ENCODE assay signal across 29 mouse cellular contexts in genomic region chr8:60974837-60975236, GRCm38 (mm10). TPM values are rescaled to one million over a fixed set of nuclear protein-coding genes. Genes with fewer than 3 reads are reported as not detected.
A peak's percentile ranks its signal among the peaks of the same experiment; 100 is the strongest.
DNase-seq lines count a peak whose midpoint lies in the region; ATAC-seq and TF ChIP-seq lines count a peak whose summit lies in the region.
"Had no signal": no experiment of that assay in that cellular context is flagged by ENCODE, and none has a peak within 500 bp of the region (broad histone marks: within the 10 kb centered on the region; RNA-seq: fewer than 3 reads in every experiment).

No protein-coding gene starts in this region.

- peak overlapping the region; percentile 67 for H3K4me2 ChIP-seq in liver, embryonic 12.5 days
- peak overlapping the region; percentile 62 for H3K4me2 ChIP-seq in liver, postnatal 0 days (ENCODE audit: low read depth, low read length)
- H3K4me2 ChIP-seq in forebrain, embryonic 13.5 days = no peak overlapping the region
- H3K4me2 ChIP-seq: embryonic facial prominence, embryonic 12.5 days; lung, embryonic 15.5 days had no signal

- H3K4me1 ChIP-seq in MEL (ENCODE audit: control insufficient read depth in 1 of 2, insufficient read depth in 2 of 2, low read length in 2 of 2) = peaks cover 33 to 53% of the 10 kb centered on the region in 2 experiments
- peaks cover 83% of the 10 kb centered on the region for H3K4me1 ChIP-seq in liver, embryonic 12.5 days
- H3K4me1 ChIP-seq in liver, postnatal 0 days (ENCODE audit: insufficient read depth) = peaks cover 48% of the 10 kb centered on the region
- H3K4me1 ChIP-seq in forebrain, embryonic 13.5 days = peaks cover 13% of the 10 kb centered on the region
- H3K4me1 ChIP-seq in forebrain, embryonic 10.5 days = no peaks in the 10 kb centered on the region
- H3K4me1 ChIP-seq: embryonic facial prominence, embryonic 12.5 days; hindbrain, embryonic 10.5 days; lung, embryonic 15.5 days had no signal

- TF ChIP-seq RAD21 in MEL (IDR thresholded peaks at IDR 0.05; ENCODE audit: low read depth, low read length) = no peak

- WGBS in liver, embryonic 12.5 days (ENCODE audit: insufficient replicate concordance) = 26% methylated on average over 2 of the region's 2 CpGs
- WGBS in liver, postnatal 0 days (ENCODE audit: insufficient replicate concordance) = 53% methylated on average over 2 of the region's 2 CpGs
- WGBS in forebrain, embryonic 13.5 days = 88% methylated on average over 2 of the region's 2 CpGs
- 90% methylated on average over 2 of the region's 2 CpGs for WGBS in forebrain, embryonic 10.5 days

- H3K27ac ChIP-seq in MEL (ENCODE audit: control insufficient read depth, low read depth, low read length) = no peak overlapping the region; the same call in 1 of the 2 replicates
- H3K27ac ChIP-seq in liver, embryonic 12.5 days = peak overlapping the region; percentile 91
- peak overlapping the region; percentile 73 for H3K27ac ChIP-seq in liver, postnatal 0 days (ENCODE audit: low read depth)
- H3K27ac ChIP-seq in forebrain, embryonic 13.5 days = no peak overlapping the region
- H3K27ac ChIP-seq in forebrain, embryonic 10.5 days = no peak overlapping the region
- H3K27ac ChIP-seq: embryonic facial prominence, embryonic 12.5 days; hindbrain, embryonic 10.5 days; kidney, postnatal 0 days; lung, embryonic 15.5 days had no signal

- DNase-seq in MEL (ENCODE audit: low read depth, low spot score) = peak; percentile 67
- DNase-seq in c-Kit-positive CD71-positive TER-119-negative erythroid progenitor cells, embryonic 14.5 days (ENCODE audit: low read depth) = peak; percentile 66
- DNase-seq in liver, postnatal 0 days = no peak
- no peak for DNase-seq in forebrain, embryonic 10.5 days (ENCODE audit: extremely low spot score, low spot score)
- no peak for DNase-seq in lung, postnatal 25 days (ENCODE audit: low spot score)
- DNase-seq: adrenal gland, adult 8-10 months; B cell, adult 2 months; cerebellum, adult 11-12 months; cerebellum, adult 9-11 months; embryo, embryonic 11 days; gastrocnemius, postnatal 25 days; heart, adult 11 months; heart, postnatal 14 days; kidney, adult 18-20 months; kidney, postnatal 4 days; layer of hippocampus, postnatal 36 days; left cerebral cortex, postnatal 4 days; lung, postnatal 4 days; midbrain, embryonic 14.5 days; thymus, adult 18-20 months; thymus, postnatal 4 days had no signal

- peak; percentile 86 for ATAC-seq in liver, embryonic 12.5 days
- peak; percentile 61 for ATAC-seq in liver, postnatal 0 days
- no peak for ATAC-seq in forebrain, embryonic 13.5 days
- ATAC-seq: forebrain, embryonic 14.5 days; hindbrain, embryonic 16.5 days had no signal

- H3K27me3 ChIP-seq in MEL (ENCODE audit: control insufficient read depth in 1 of 2, insufficient read depth in 2 of 2, low read length in 2 of 2) = no peaks in the 10 kb centered on the region
- no peaks in the 10 kb centered on the region for H3K27me3 ChIP-seq in liver, embryonic 12.5 days (replicated peaks)
- H3K27me3 ChIP-seq in liver, postnatal 0 days (ENCODE audit: insufficient read depth, low read length) = no peaks in the 10 kb centered on the region
- H3K27me3 ChIP-seq in forebrain, embryonic 13.5 days = no peaks in the 10 kb centered on the region
- no peaks in the 10 kb centered on the region for H3K27me3 ChIP-seq in forebrain, embryonic 10.5 days (ENCODE audit: poor library complexity, severe bottlenecking)
- H3K27me3 ChIP-seq: embryonic facial prominence, embryonic 12.5 days; lung, embryonic 15.5 days had no signal

- H3K36me3 ChIP-seq in MEL (ENCODE audit: control insufficient read depth in 1 of 2, insufficient read depth in 2 of 2, low read length in 2 of 2) = peaks cover 0 to 75% of the 10 kb centered on the region in 2 experiments; a peak in 3 of 4 replicates
- no peaks in the 10 kb centered on the region for H3K36me3 ChIP-seq in liver, embryonic 12.5 days
- H3K36me3 ChIP-seq in liver, postnatal 0 days (replicated peaks; ENCODE audit: insufficient read depth, low read length) = no peaks in the 10 kb centered on the region
- H3K36me3 ChIP-seq in forebrain, embryonic 13.5 days (ENCODE audit: poor library complexity, severe bottlenecking) = no peaks in the 10 kb centered on the region
- no peaks in the 10 kb centered on the region for H3K36me3 ChIP-seq in forebrain, embryonic 10.5 days (replicated peaks)
- H3K36me3 ChIP-seq: embryonic facial prominence, embryonic 12.5 days; hindbrain, embryonic 10.5 days; lung, embryonic 15.5 days had no signal

- no peak overlapping the region for H3K4me3 ChIP-seq in MEL (ENCODE audit: control insufficient read depth in 1 of 2, insufficient read depth in 1 of 2, low read depth in 2 of 2, low read length in 2 of 2)
- peak overlapping the region; percentile 37 for H3K4me3 ChIP-seq in liver, embryonic 12.5 days
- H3K4me3 ChIP-seq in liver, postnatal 0 days (ENCODE audit: low read depth, low read length) = peak overlapping the region; percentile 21
- H3K4me3 ChIP-seq in forebrain, embryonic 13.5 days = no peak overlapping the region
- H3K4me3 ChIP-seq in forebrain, embryonic 10.5 days = no peak overlapping the region
- H3K4me3 ChIP-seq: embryonic facial prominence, embryonic 12.5 days; hindbrain, embryonic 10.5 days; lung, embryonic 15.5 days had no signal

- H3K9me3 ChIP-seq in MEL (replicated peaks; ENCODE audit: insufficient read depth, low read length) = no peaks in the 10 kb centered on the region
- H3K9me3 ChIP-seq in liver, embryonic 12.5 days (replicated peaks) = no peaks in the 10 kb centered on the region
- H3K9me3 ChIP-seq in liver, postnatal 0 days (ENCODE audit: low read length) = no peaks in the 10 kb centered on the region
- H3K9me3 ChIP-seq in forebrain, embryonic 13.5 days (replicated peaks) = no peaks in the 10 kb centered on the region
- H3K9me3 ChIP-seq in forebrain, embryonic 10.5 days = no peaks in the 10 kb centered on the region
- H3K9me3 ChIP-seq: embryonic facial prominence, embryonic 12.5 days; hindbrain, embryonic 10.5 days; lung, embryonic 15.5 days had no signal

- TF ChIP-seq POLR2A in MEL (IDR thresholded peaks at IDR 0.05; ENCODE audit: control insufficient read depth in 1 of 2, insufficient read depth in 1 of 2, low read depth in 1 of 2, low read length in 2 of 2, poor library complexity in 1 of 2) = no peak

- H3K79me2 ChIP-seq in MEL (ENCODE audit: control insufficient read depth, insufficient read depth, low read length, poor library complexity) = peaks cover 47% of the 10 kb centered on the region

- no peak overlapping the region for H3K9ac ChIP-seq in MEL (ENCODE audit: control insufficient read depth, low read depth, low read length, poor library complexity, severe bottlenecking)
- H3K9ac ChIP-seq in liver, embryonic 12.5 days = peak overlapping the region; percentile 59
- H3K9ac ChIP-seq in liver, postnatal 0 days (replicated peaks) = 0 out of 2 replicates have a peak overlapping the region, but pooled peaks have one; percentile 16
- H3K9ac ChIP-seq in forebrain, embryonic 13.5 days = no peak overlapping the region
- H3K9ac ChIP-seq: embryonic facial prominence, embryonic 12.5 days; lung, embryonic 15.5 days had no signal

- peak; percentile 72 to 75 for TF ChIP-seq EP300 in MEL (IDR thresholded peaks at IDR 0.05; ENCODE audit: low read depth in 1 of 2, low read length in 2 of 2)
- peak; percentile 89 for TF ChIP-seq EP300 in liver, postnatal 0 days (IDR thresholded peaks at IDR 0.05; ENCODE audit: low read depth)

- no peak for TF ChIP-seq CTCF in MEL (IDR thresholded peaks at IDR 0.05 in 2 of 3, conservative IDR thresholded peaks at IDR 0.05 in 1 of 3; ENCODE audit: control insufficient read depth in 1 of 3, insufficient read depth in 1 of 3, low read depth in 2 of 3, low read length in 3 of 3, poor library complexity in 1 of 3, severe bottlenecking in 1 of 3)
- no peak for TF ChIP-seq CTCF in liver, postnatal 0 days (IDR thresholded peaks at IDR 0.05; ENCODE audit: low read depth)

TF ChIP-seq in MEL, 35 proteins besides CTCF, POLR2A, EP300 and RAD21 (continues in another document):
- TF ChIP-seq ETS1 (IDR thresholded peaks at IDR 0.05; ENCODE audit: low read depth, low read length) = peak; percentile 80
- no peak for TF ChIP-seq POLR2AphosphoS2 (IDR thresholded peaks at IDR 0.05; ENCODE audit: low read length)
- no peak for TF ChIP-seq CHD1 (IDR thresholded peaks at IDR 0.05; ENCODE audit: low read depth, low read length)
- no peak for TF ChIP-seq MYB (IDR thresholded peaks at IDR 0.05; ENCODE audit: low read depth, low read length)
- TF ChIP-seq NRF1 (IDR thresholded peaks at IDR 0.05; ENCODE audit: insufficient read depth, low read depth, low read length, poor library complexity, severe bottlenecking) = no peak
- no peak for TF ChIP-seq JUND (IDR thresholded peaks at IDR 0.05; ENCODE audit: low read depth, low read length)
- TF ChIP-seq USF1 (IDR thresholded peaks at IDR 0.05; ENCODE audit: low read depth, low read length) = no peak
- TF ChIP-seq CHD2 (IDR thresholded peaks at IDR 0.05; ENCODE audit: low read length) = no peak
- no peak for TF ChIP-seq MAZ (IDR thresholded peaks at IDR 0.05; ENCODE audit: low read depth, low read length)
- TF ChIP-seq MAX (IDR thresholded peaks at IDR 0.05; ENCODE audit: low read length) = no peak
- no peak for TF ChIP-seq HCFC1 (IDR thresholded peaks at IDR 0.05; ENCODE audit: low read depth, low read length)
- TF ChIP-seq TAL1 (IDR thresholded peaks at IDR 0.05; ENCODE audit: low read length) = peak; percentile 89
- no peak for TF ChIP-seq USF2 (IDR thresholded peaks at IDR 0.05; ENCODE audit: borderline replicate concordance in 1 of 2, insufficient read depth in 1 of 2, low read depth in 1 of 2, low read length in 2 of 2)

RNA-seq across cellular contexts. Expression of gene Clcn3, which starts 8.3 kb away (rescaled TPM):
- 28.8 and 34.6 TPM in 2 replicates for total RNA-seq in MEL (2012; rRNA removed)
- polyA plus RNA-seq in MEL (2012; ENCODE audit: insufficient read depth in 1 of 2, insufficient read length in 2 of 2, low read depth in 1 of 2, low replicate concordance in 2 of 2, missing spikeins in 1 of 2) = 10 to 100 TPM; 33.0 to 65.6 TPM
- 43.8 and 44.9 TPM in 2 replicates for polyA plus RNA-seq in liver, embryonic 12.5 days (2016; fragmentation: Nextera tagmentation; extraction: Ambion mirVana)
- 22.9 and 23.3 TPM in 2 replicates for polyA plus RNA-seq in liver, postnatal 0 days (2015; fragmentation: Nextera tagmentation; extraction: Ambion mirVana)
- 48.7 and 53.2 TPM in 2 replicates for polyA plus RNA-seq in forebrain, embryonic 13.5 days (2015; fragmentation: Nextera tagmentation; extraction: Ambion mirVana)
- polyA plus RNA-seq in forebrain, embryonic 10.5 days (2016; fragmentation: Nextera tagmentation; extraction: Ambion mirVana) = 30.8 and 31.5 TPM in 2 replicates

RNA-seq across cellular contexts. Expression of gene Nek1, which starts 18.2 kb away (rescaled TPM):
- total RNA-seq in MEL (2012; rRNA removed) = 8.9 and 11.5 TPM in 2 replicates
- polyA plus RNA-seq in MEL (2012; ENCODE audit: insufficient read depth in 1 of 2, insufficient read length in 2 of 2, low read depth in 1 of 2, low replicate concordance in 2 of 2, missing spikeins in 1 of 2) = 10 to 100 TPM; 15.6 to 35.3 TPM
- 10.1 and 10.6 TPM in 2 replicates for polyA plus RNA-seq in liver, embryonic 12.5 days (2016; fragmentation: Nextera tagmentation; extraction: Ambion mirVana)
- 3.4 and 4.4 TPM in 2 replicates for polyA plus RNA-seq in liver, postnatal 0 days (2015; fragmentation: Nextera tagmentation; extraction: Ambion mirVana)
- 18.3 and 23.4 TPM in 2 replicates for polyA plus RNA-seq in forebrain, embryonic 13.5 days (2015; fragmentation: Nextera tagmentation; extraction: Ambion mirVana)
- polyA plus RNA-seq in forebrain, embryonic 10.5 days (2016; fragmentation: Nextera tagmentation; extraction: Ambion mirVana) = 21.0 and 25.0 TPM in 2 replicates

Comparison
In these comparisons a context has a peak if more than half of its experiments do, and no peak if none do; other contexts are left out.
1. DNase-seq: peak in MEL (single experiment) and c-Kit-positive CD71-positive TER-119-negative erythroid progenitor cells, embryonic 14.5 days (single experiment); none in liver, postnatal 0 days (single experiment), forebrain, embryonic 10.5 days (single experiment) and lung, postnatal 25 days (single experiment).
2. H3K27ac ChIP-seq: peak in liver, embryonic 12.5 days (single experiment) and liver, postnatal 0 days (single experiment); none in MEL (single experiment), forebrain, embryonic 13.5 days (single experiment) and forebrain, embryonic 10.5 days (single experiment).
3. H3K4me3 ChIP-seq: peak in liver, embryonic 12.5 days (single experiment) and liver, postnatal 0 days (single experiment); none in MEL (0 of 2), forebrain, embryonic 13.5 days (single experiment) and forebrain, embryonic 10.5 days (single experiment).
4. H3K9ac ChIP-seq: peak in liver, embryonic 12.5 days (single experiment) and liver, postnatal 0 days (single experiment); none in MEL (single experiment) and forebrain, embryonic 13.5 days (single experiment).